Mouse (Mus musculus): ENCODE results near the gene Rspry1. TPM values are rescaled to one million over a fixed set of nuclear protein-coding genes. Genes with fewer than 3 reads are reported as not detected.
A peak's percentile ranks its signal among the peaks of the same experiment; 100 is the strongest.

The Rspry1 gene
- 31.8 and 36.4 TPM in 2 replicates for total RNA-seq (2015)
- 34.2 and 35.3 TPM in 2 replicates for total RNA-seq (2017)

GRCm38 (mm10) chr8:94601607-94602385 is at the start of gene Rspry1, which contains the start of gene Fam192a:
Rspry1 (plus strand) TSS chr8:94601937.
Fam192a (minus strand) TSS chr8:94601997.
- peak; percentile 90 for ATAC-seq (ENCODE audit: poor library complexity, severe bottlenecking)

GRCm38 (mm10) chr8:94552696-94553095 is 49.0 kb upstream of the Rspry1 start:
- ATAC-seq (ENCODE audit: poor library complexity, severe bottlenecking): no peak

- ATAC-seq (ENCODE audit: poor library complexity, severe bottlenecking): no peak
Measured at GRCm38 (mm10) chr8:94557281-94557680, 44.5 kb upstream of the Rspry1 start.

- no peak for ATAC-seq (ENCODE audit: poor library complexity, severe bottlenecking)
Measured at GRCm38 (mm10) chr8:94561256-94561655, 40.5 kb upstream of the Rspry1 start.

GRCm38 (mm10) chr8:94564421-94564820 is 37.3 kb upstream of the Rspry1 start:
- ATAC-seq (ENCODE audit: poor library complexity, severe bottlenecking): no peak

- no peak for ATAC-seq (ENCODE audit: poor library complexity, severe bottlenecking)
Measured at GRCm38 (mm10) chr8:94566033-94566432, 35.7 kb upstream of the Rspry1 start.

GRCm38 (mm10) chr8:94566446-94567158 is 35.1 kb upstream of the Rspry1 start:
- no peak for ATAC-seq (ENCODE audit: poor library complexity, severe bottlenecking)

GRCm38 (mm10) chr8:94567159-94567849 is 34.4 kb upstream of the Rspry1 start:
- no peak for ATAC-seq (ENCODE audit: poor library complexity, severe bottlenecking)

- ATAC-seq (ENCODE audit: poor library complexity, severe bottlenecking): no peak
Measured at GRCm38 (mm10) chr8:94568098-94568497, 33.6 kb upstream of the Rspry1 start.

- ATAC-seq (ENCODE audit: poor library complexity, severe bottlenecking): no peak
Measured at GRCm38 (mm10) chr8:94569419-94569818, 32.3 kb upstream of the Rspry1 start.

- no peak for ATAC-seq (ENCODE audit: poor library complexity, severe bottlenecking)
Measured at GRCm38 (mm10) chr8:94571896-94572295, 29.8 kb upstream of the Rspry1 start.

- ATAC-seq (ENCODE audit: poor library complexity, severe bottlenecking): no peak
Measured at GRCm38 (mm10) chr8:94574159-94574907, 27.4 kb upstream of the Rspry1 start.

GRCm38 (mm10) chr8:94575148-94575547 is 26.6 kb upstream of the Rspry1 start:
- no peak for ATAC-seq (ENCODE audit: poor library complexity, severe bottlenecking)

- no peak for ATAC-seq (ENCODE audit: poor library complexity, severe bottlenecking)
Measured at GRCm38 (mm10) chr8:94581820-94582483, 19.8 kb upstream of the Rspry1 start.

- ATAC-seq (ENCODE audit: poor library complexity, severe bottlenecking): no peak
Measured at GRCm38 (mm10) chr8:94582569-94582968, 19.2 kb upstream of the Rspry1 start.

- peak; percentile 97 for ATAC-seq (ENCODE audit: poor library complexity, severe bottlenecking)
Measured at GRCm38 (mm10) chr8:94584238-94584817, 17.4 kb upstream of the Rspry1 start.

- no peak for ATAC-seq (ENCODE audit: poor library complexity, severe bottlenecking)
Measured at GRCm38 (mm10) chr8:94591691-94592090, 10.0 kb upstream of the Rspry1 start.

- ATAC-seq (ENCODE audit: poor library complexity, severe bottlenecking): peak; percentile 57
Measured at GRCm38 (mm10) chr8:94594211-94594610, 7.5 kb upstream of the Rspry1 start.

GRCm38 (mm10) chr8:94600478-94600877 is 1.3 kb upstream of the Rspry1 start:
- ATAC-seq (ENCODE audit: poor library complexity, severe bottlenecking): no peak

Data from megakaryocyte, adult 5-6 weeks (primary cell).